Mouse (Mus musculus): ENCODE results near the gene P2rx7. TPM values are rescaled to one million over a fixed set of nuclear protein-coding genes. Genes with fewer than 3 reads are reported as not detected.

The P2rx7 gene
- total and polyA plus RNA-seq, 3 experiments = 2.8 to 7.2 (median 3.1) TPM

DNA sequence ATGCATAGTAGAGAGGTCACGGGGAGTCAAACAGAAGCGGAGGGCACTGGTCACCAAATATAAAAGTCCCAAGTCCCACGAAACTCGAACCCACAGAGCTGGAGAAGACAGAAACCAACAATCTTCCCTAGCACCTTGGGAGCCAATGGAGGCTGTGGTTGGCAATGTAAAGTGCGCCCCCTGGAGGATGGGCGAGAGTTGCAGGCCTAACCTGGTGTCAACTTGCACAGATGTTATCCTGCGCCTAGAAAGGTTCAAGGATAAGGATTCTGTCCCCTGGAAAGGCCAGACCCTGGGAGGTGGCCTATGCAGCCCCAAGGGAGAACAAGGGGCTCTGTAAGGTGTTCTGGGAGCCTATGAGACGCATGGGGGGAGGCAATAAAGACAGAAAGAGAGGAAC is 87.6 kb downstream of the P2rx7 start:
- Histone ChIP-seq H3K27ac (no peak overlapping the region), H3K36me3 (ENCODE audit: control insufficient read depth, insufficient read depth, low read length) (no peaks in the 10 kb centered on the region), H3K27me3 (ENCODE audit: control insufficient read depth, insufficient read depth, low read length) (no peaks in the 10 kb centered on the region), H3K4me3 (no peak overlapping the region), H3K9ac (ENCODE audit: low read depth, low read length) (no peak overlapping the region), H3K4me1 (ENCODE audit: control insufficient read depth, insufficient read depth, low read length) (peaks cover 6% of the 10 kb centered on the region), H3K79me2 (replicated peaks; ENCODE audit: control insufficient read depth, insufficient read depth, low read length) (no peaks in the 10 kb centered on the region)
- 70% methylated on average over 8 of the region's 8 CpGs for WGBS
- peak; percentile 63 to 80 for DNase-seq
- intact Hi-C loops (cut with DNase I) = loop anchor here (5.0 kb wide), 1 partner anchor 329 kb away; no protein-coding TSS in a partner anchor
- TF ChIP-seq CTCF (IDR thresholded peaks at IDR 0.05) (peak; percentile 93), EP300 (IDR thresholded peaks at IDR 0.05; ENCODE audit: insufficient read depth, low read depth, low read length) (peak; percentile 46; the same call in 1 of the 2 replicates), POLR2A (IDR thresholded peaks at IDR 0.05; ENCODE audit: insufficient read depth, low read depth, low read length) (no peak)

DNA sequence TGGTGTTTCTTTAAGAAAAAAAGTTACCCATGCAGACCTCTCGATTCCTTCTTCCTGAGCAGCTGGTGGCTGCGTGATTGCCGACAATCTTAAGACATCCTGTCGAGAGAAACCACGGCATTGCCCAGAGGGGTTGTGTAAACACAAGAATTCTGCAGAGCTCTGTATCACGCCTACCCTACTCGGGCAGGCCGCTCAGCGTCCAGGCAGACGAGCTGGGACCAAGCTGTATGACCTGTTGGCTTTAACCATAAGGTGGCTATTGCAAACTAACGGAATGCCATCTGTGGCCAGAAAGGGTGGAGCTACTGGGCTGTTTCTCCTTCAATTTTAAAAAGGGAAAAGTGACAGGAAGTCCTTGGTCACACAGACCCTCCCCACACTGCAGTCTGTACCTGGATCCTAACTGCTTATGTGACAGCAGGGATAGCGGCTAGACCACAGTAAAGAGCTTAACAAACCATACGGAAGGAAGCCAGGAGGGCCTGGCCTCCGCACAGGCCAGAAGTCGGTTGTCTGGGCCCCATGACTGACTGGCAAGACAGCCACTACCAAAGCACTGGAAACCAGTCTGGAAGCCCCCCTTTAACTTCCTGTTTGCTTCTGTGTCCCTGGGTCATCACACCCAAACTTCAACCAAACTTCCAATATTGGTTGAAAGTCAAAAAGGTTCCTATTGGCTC is 88.4 kb downstream of the P2rx7 start:
- DNase-seq = peak; percentile 39 to 40
- H3K79me2 ChIP-seq (replicated peaks; ENCODE audit: control insufficient read depth, insufficient read depth, low read length) = no peaks in the 10 kb centered on the region
- WGBS = 29% methylated on average over 15 of the region's 15 CpGs

DNA sequence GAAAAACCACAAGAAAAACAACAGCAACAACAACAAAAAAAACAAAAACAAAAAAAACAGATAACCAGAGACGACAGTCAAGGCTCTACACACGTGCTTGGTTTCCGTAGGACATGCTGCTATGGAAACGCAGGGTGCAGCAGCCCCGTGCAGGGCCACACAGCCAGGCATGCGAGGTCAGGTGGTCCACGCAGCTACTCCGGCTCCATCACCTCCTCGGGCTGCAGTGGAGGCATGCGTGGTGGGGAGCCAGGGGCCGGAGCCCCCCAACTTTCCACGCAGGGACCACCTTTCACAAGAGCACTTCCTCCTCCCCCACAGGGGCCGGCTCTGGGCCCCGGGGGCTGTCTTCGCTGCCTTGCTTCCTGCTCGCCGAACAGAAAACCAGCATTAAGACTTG is 90.2 kb downstream of the P2rx7 start:
- H3K4me1 ChIP-seq (ENCODE audit: control insufficient read depth, insufficient read depth, low read length) = peaks cover 6% of the 10 kb centered on the region
- 56% methylated on average over 17 of the region's 17 CpGs for WGBS
- H3K79me2 ChIP-seq (replicated peaks; ENCODE audit: control insufficient read depth, insufficient read depth, low read length) = no peaks in the 10 kb centered on the region
- no peak overlapping the region for H3K9ac ChIP-seq (ENCODE audit: low read depth, low read length)
- no peak for DNase-seq
- H3K36me3 ChIP-seq (ENCODE audit: control insufficient read depth, insufficient read depth, low read length) = no peaks in the 10 kb centered on the region
- intact Hi-C loops (cut with DNase I) = loop anchor here (5.0 kb wide), 1 partner anchor 332 kb away; no protein-coding TSS in a partner anchor
- H3K27me3 ChIP-seq (ENCODE audit: control insufficient read depth, insufficient read depth, low read length) = no peaks in the 10 kb centered on the region
- no peak overlapping the region for H3K4me3 ChIP-seq
- H3K27ac ChIP-seq = no peak overlapping the region
- TF ChIP-seq EP300 (IDR thresholded peaks at IDR 0.05; ENCODE audit: insufficient read depth, low read depth, low read length) = no peak
- no peak for TF ChIP-seq POLR2A (IDR thresholded peaks at IDR 0.05; ENCODE audit: insufficient read depth, low read depth, low read length)
- TF ChIP-seq CTCF (IDR thresholded peaks at IDR 0.05) = no peak

More for the DNA sequence above, 88.4 kb downstream of the P2rx7 start:
- Histone ChIP-seq H3K4me1 (ENCODE audit: control insufficient read depth, insufficient read depth, low read length) (peaks cover 6% of the 10 kb centered on the region), H3K4me3 (no peak overlapping the region), H3K36me3 (ENCODE audit: control insufficient read depth, insufficient read depth, low read length) (no peaks in the 10 kb centered on the region), H3K27me3 (ENCODE audit: control insufficient read depth, insufficient read depth, low read length) (no peaks in the 10 kb centered on the region), H3K27ac (peak overlapping the region; percentile 62), H3K9ac (ENCODE audit: low read depth, low read length) (peak overlapping the region; percentile 32; the same call in 1 of the 2 replicates)
- TF ChIP-seq POLR2A (IDR thresholded peaks at IDR 0.05; ENCODE audit: insufficient read depth, low read depth, low read length) = peak; percentile 22; the same call in 1 of the 2 replicates
- TF ChIP-seq EP300 (IDR thresholded peaks at IDR 0.05; ENCODE audit: insufficient read depth, low read depth, low read length) = no peak
- intact Hi-C loops (cut with DNase I) = loop anchor here (5.0 kb wide), 1 partner anchor 330 kb away; no protein-coding TSS in a partner anchor

DNA sequence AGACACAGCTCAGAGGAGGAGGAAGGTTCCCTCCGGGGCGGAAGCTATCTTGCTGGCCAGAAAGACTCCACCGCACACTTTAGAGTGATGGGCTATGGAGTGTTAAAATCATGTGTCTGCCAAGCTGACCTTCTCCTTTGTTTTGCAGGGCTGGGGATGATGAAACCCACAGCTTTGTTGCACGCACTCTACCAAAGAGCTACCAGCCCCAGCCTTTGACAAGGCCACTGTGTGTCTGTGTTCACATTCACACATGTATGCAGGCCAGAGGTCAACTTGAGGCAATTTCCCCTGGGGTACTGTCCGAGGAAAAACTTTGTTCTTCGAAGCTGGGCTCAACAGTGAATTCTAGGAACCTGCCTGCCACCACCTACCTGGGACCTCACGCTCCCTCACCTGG is 92.1 kb downstream of the P2rx7 start:
- intact Hi-C loops (cut with DNase I) = no loop called here
- no peak overlapping the region for H3K4me3 ChIP-seq
- no peak overlapping the region for H3K9ac ChIP-seq (ENCODE audit: low read depth, low read length)
- TF ChIP-seq POLR2A (IDR thresholded peaks at IDR 0.05; ENCODE audit: insufficient read depth, low read depth, low read length) = no peak
- no peak for TF ChIP-seq CTCF (IDR thresholded peaks at IDR 0.05)
- no peak for TF ChIP-seq EP300 (IDR thresholded peaks at IDR 0.05; ENCODE audit: insufficient read depth, low read depth, low read length)
- peaks cover 6% of the 10 kb centered on the region for H3K4me1 ChIP-seq (ENCODE audit: control insufficient read depth, insufficient read depth, low read length)
- WGBS = 80% methylated on average over 7 of the region's 7 CpGs
- no peaks in the 10 kb centered on the region for H3K79me2 ChIP-seq (replicated peaks; ENCODE audit: control insufficient read depth, insufficient read depth, low read length)
- DNase-seq = no peak
- no peak overlapping the region for H3K27ac ChIP-seq
- no peaks in the 10 kb centered on the region for H3K27me3 ChIP-seq (ENCODE audit: control insufficient read depth, insufficient read depth, low read length)
- no peaks in the 10 kb centered on the region for H3K36me3 ChIP-seq (ENCODE audit: control insufficient read depth, insufficient read depth, low read length)

DNA sequence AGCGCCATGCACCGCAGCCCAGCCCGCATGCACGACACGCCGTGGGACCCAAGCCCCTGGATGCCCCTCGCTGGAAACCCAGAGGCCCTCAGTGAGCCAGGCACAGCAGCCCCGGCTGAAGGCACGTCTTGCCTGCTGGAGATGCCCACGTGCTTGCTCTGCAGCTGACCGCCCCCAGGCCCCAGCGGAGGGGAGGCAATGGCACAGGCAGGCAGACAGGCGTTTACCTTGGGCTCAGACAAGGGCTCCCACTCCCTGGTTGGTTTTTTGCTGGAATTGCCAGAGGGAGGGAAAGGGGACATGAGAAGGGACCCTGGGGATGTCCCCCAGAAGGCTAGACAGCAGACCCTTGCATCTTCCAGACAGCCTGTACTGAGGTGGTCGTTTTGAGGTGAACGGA is 93.0 kb downstream of the P2rx7 start:
- DNase-seq = no peak
- no peaks in the 10 kb centered on the region for H3K36me3 ChIP-seq (ENCODE audit: control insufficient read depth, insufficient read depth, low read length)
- H3K79me2 ChIP-seq (replicated peaks; ENCODE audit: control insufficient read depth, insufficient read depth, low read length) = no peaks in the 10 kb centered on the region
- no peaks in the 10 kb centered on the region for H3K27me3 ChIP-seq (ENCODE audit: control insufficient read depth, insufficient read depth, low read length)
- no peak overlapping the region for H3K4me3 ChIP-seq
- 93% methylated on average over 15 of the region's 15 CpGs for WGBS
- H3K4me1 ChIP-seq (ENCODE audit: control insufficient read depth, insufficient read depth, low read length) = peaks cover 4% of the 10 kb centered on the region
- no peak overlapping the region for H3K27ac ChIP-seq
- TF ChIP-seq POLR2A (IDR thresholded peaks at IDR 0.05; ENCODE audit: insufficient read depth, low read depth, low read length) = no peak
- TF ChIP-seq EP300 (IDR thresholded peaks at IDR 0.05; ENCODE audit: insufficient read depth, low read depth, low read length) = no peak
- TF ChIP-seq CTCF (IDR thresholded peaks at IDR 0.05) = no peak
- H3K9ac ChIP-seq (ENCODE audit: low read depth, low read length) = no peak overlapping the region
- intact Hi-C loops (cut with DNase I) = no loop called here

Small RNA genes within 50 kb of the gene (microRNA-seq; reads per million reads assigned to microRNA genes)
- gene Mir8115 = 0 reads per million in 2 experiments

Other genes with a start within 250 kb of the P2rx7 start
- 10 to 100 TPM; 25.9 to 27.1 TPM for gene Anapc7, start 222.2 kb upstream of the P2rx7 start, total RNA-seq (2021)
- 23.2 and 25.4 TPM in 2 replicates for gene Anapc7, start 222.2 kb upstream of the P2rx7 start, polyA plus RNA-seq (2012; rRNA removed)
- gene Atp2a2, start 141.7 kb upstream of the P2rx7 start, total RNA-seq (2021) = over 10,000 TPM; 11,796 to 13,259 TPM
- gene Atp2a2, start 141.7 kb upstream of the P2rx7 start, polyA plus RNA-seq (2012; rRNA removed) = 3,546 and 6,285 TPM in 2 replicates
- 10 to 100 TPM; 78.1 to 97.0 TPM for gene Ift81, start 29.4 kb upstream of the P2rx7 start, total RNA-seq (2021)
- 11.4 and 25.3 TPM in 2 replicates for gene Ift81, start 29.4 kb upstream of the P2rx7 start, polyA plus RNA-seq (2012; rRNA removed)
- gene P2rx4, start 63.6 kb downstream of the P2rx7 start, total RNA-seq (2021) = 10 to 100 TPM; 17.4 to 19.0 TPM
- 28.9 and 35.0 TPM in 2 replicates for gene P2rx4, start 63.6 kb downstream of the P2rx7 start, polyA plus RNA-seq (2012; rRNA removed)
- gene Camkk2, start 135.5 kb downstream of the P2rx7 start, total RNA-seq (2021) = 10 to 100 TPM; 10.2 to 13.6 TPM
- gene Camkk2, start 135.5 kb downstream of the P2rx7 start, polyA plus RNA-seq (2012; rRNA removed) = 9.3 and 10.5 TPM in 2 replicates
- gene Anapc5, start 177.4 kb downstream of the P2rx7 start, total RNA-seq (2021) = 100 to 1,000 TPM; 150 to 165 TPM
- 210 and 302 TPM in 2 replicates for gene Anapc5, start 177.4 kb downstream of the P2rx7 start, polyA plus RNA-seq (2012; rRNA removed)
- 10 to 100 TPM; 26.1 to 33.3 TPM for gene Rnf34, start 206.1 kb downstream of the P2rx7 start, total RNA-seq (2021)
- 10.5 and 21.8 TPM in 2 replicates for gene Rnf34, start 206.1 kb downstream of the P2rx7 start, polyA plus RNA-seq (2012; rRNA removed)

Measured in heart, adult 2 months (tissue).